Mouse (Mus musculus): ENCODE results near the gene Lrmp.

GRCm38 (mm10) chr6:145135804-145136203 lies 20.4 kb downstream of the Lrmp start:
- TF ChIP-seq POLR2A (IDR thresholded peaks at IDR 0.05; ENCODE audit: control insufficient read depth, extremely low read depth, insufficient read depth, low read length, poor library complexity) (no peak), CTCF (IDR thresholded peaks at IDR 0.05; ENCODE audit: borderline replicate concordance, control insufficient read depth, extremely low read depth, insufficient read depth, low read length, poor library complexity) (no peak)

All from thymus, adult 2 months (tissue).